Mouse (Mus musculus): ENCODE results near the gene Gm20458. TPM values are rescaled to one million over a fixed set of nuclear protein-coding genes. Genes with fewer than 3 reads are reported as not detected.

Gm20458 gene
- polyA plus RNA-seq, 1 experiment from 2014 or later: 2.6 TPM

DNA sequence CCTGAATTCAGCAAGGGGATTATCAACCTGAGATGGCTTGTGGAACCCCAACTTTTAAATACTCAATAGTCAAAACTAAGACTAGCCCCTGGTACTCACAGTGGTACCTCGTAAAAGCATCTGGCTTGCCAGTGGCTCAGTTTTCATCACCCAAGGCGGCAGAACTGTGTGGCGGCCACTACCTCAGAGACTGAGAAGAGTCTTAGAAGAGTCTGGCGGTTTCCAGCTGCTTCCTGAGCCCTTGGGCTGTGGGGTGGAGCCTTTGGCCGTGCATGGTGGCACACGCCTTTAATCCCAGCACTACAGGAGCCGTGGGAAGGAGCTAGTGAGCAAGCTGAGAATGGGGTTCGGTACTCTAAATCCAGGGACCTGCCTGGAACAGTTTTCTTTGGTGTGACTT lies 61.5 kb downstream of the Gm20458 start:
- H3K4me2 ChIP-seq (ENCODE audit: low read depth, low read length): no peak overlapping the region
- H3K9ac ChIP-seq (replicated peaks; ENCODE audit: low read length): no peak overlapping the region
- H3K4me3 ChIP-seq (ENCODE audit: low read depth, low read length): no peak overlapping the region
- H3K27me3 ChIP-seq (ENCODE audit: control insufficient read depth, insufficient read depth, low read length): no peaks in the 10 kb centered on the region
- H3K36me3 ChIP-seq (replicated peaks; ENCODE audit: control insufficient read depth, insufficient read depth, low read depth, low read length): no peaks in the 10 kb centered on the region
- DNase-seq (ENCODE audit: low spot score) (no peak), ATAC-seq (replicated peaks; ENCODE audit: insufficient number of reproducible peaks, low FRiP score, low TSS enrichment, low read depth) (no peak)
- no peaks in the 10 kb centered on the region for H3K9me3 ChIP-seq (replicated peaks; ENCODE audit: control insufficient read depth, low read length)
- peaks cover 5% of the 10 kb centered on the region; the same call in 1 of the 2 replicates for H3K4me1 ChIP-seq (ENCODE audit: control insufficient read depth, insufficient read depth, low read length)
- no peak overlapping the region for H3K27ac ChIP-seq (replicated peaks; ENCODE audit: low read depth, low read length)
- WGBS: 19% methylated on average over 8 of the region's 8 CpGs

DNA sequence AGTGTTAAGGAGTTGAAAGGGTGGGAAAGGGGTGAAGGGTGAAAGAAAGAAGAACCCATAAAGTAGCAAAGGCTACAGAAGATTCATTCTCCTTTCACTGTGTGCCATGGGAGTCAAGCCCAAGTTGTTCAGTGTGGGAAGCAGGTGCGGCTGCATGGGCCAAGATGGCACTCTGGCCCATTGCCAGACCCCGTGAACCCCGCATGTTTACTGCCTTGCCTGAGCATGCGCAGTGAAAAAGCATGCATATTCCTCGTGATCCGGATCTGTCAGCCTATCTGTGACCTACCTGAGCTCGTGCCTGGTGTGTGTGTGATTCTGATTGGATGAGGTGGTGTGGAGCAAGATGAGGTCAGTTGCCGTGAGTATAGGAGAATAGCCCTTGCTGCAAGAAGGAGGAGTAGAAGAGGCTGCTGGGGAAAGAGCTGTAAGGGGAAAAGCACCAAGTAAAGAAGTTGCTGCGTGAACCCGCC lies 62.6 kb downstream of the Gm20458 start:
- DNase-seq (ENCODE audit: low spot score): no peak
- 89% methylated on average over 10 of the region's 10 CpGs for WGBS

DNA sequence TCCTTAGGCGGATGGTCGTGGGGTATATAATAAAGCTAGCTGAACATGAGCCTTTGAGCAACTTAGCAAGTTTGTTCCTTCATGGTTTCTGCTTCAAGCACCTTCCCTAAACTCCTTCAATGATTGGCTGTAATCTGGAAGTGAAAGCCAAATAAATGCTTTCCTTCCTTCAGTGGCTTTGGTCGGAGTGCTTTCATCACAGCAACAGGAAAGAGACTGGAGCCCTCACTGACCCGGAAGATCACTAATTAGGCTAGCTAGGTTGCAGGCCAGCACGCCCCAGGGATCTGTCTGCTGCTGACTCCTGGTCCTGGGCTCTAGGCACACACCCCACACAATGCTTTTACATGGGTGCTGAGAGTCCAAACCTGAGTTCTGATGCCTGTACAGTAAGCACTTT lies 67.8 kb downstream of the Gm20458 start:
- DNase-seq (ENCODE audit: low spot score) (no peak), ATAC-seq (replicated peaks; ENCODE audit: insufficient number of reproducible peaks, low FRiP score, low TSS enrichment, low read depth) (no peak)
- no peak overlapping the region for H3K27ac ChIP-seq (replicated peaks; ENCODE audit: low read depth, low read length)
- no peaks in the 10 kb centered on the region for H3K27me3 ChIP-seq (ENCODE audit: control insufficient read depth, insufficient read depth, low read length)
- no peak overlapping the region for H3K4me3 ChIP-seq (ENCODE audit: low read depth, low read length)
- no peak overlapping the region for H3K9ac ChIP-seq (replicated peaks; ENCODE audit: low read length)
- no peaks in the 10 kb centered on the region for H3K36me3 ChIP-seq (replicated peaks; ENCODE audit: control insufficient read depth, insufficient read depth, low read depth, low read length)
- no peak overlapping the region for H3K4me2 ChIP-seq (ENCODE audit: low read depth, low read length)
- WGBS: 53% methylated on average over 5 of the region's 5 CpGs
- no peaks in the 10 kb centered on the region for H3K4me1 ChIP-seq (ENCODE audit: control insufficient read depth, insufficient read depth, low read length)
- H3K9me3 ChIP-seq (replicated peaks; ENCODE audit: control insufficient read depth, low read length): no peaks in the 10 kb centered on the region

More for the DNA sequence above, 62.6 kb downstream of the Gm20458 start:
- no peaks in the 10 kb centered on the region for H3K36me3 ChIP-seq (replicated peaks; ENCODE audit: control insufficient read depth, insufficient read depth, low read depth, low read length)
- no peaks in the 10 kb centered on the region for H3K27me3 ChIP-seq (ENCODE audit: control insufficient read depth, insufficient read depth, low read length)
- H3K9ac ChIP-seq (replicated peaks; ENCODE audit: low read length): no peak overlapping the region
- H3K4me3 ChIP-seq (ENCODE audit: low read depth, low read length): no peak overlapping the region
- no peak overlapping the region for H3K4me2 ChIP-seq (ENCODE audit: low read depth, low read length)
- no peak overlapping the region for H3K27ac ChIP-seq (replicated peaks; ENCODE audit: low read depth, low read length)
- H3K4me1 ChIP-seq (ENCODE audit: control insufficient read depth, insufficient read depth, low read length): peaks cover 5% of the 10 kb centered on the region; the same call in 1 of the 2 replicates
- no peaks in the 10 kb centered on the region for H3K9me3 ChIP-seq (replicated peaks; ENCODE audit: control insufficient read depth, low read length)
- ATAC-seq (replicated peaks; ENCODE audit: insufficient number of reproducible peaks, low FRiP score, low TSS enrichment, low read depth): no peak

DNA sequence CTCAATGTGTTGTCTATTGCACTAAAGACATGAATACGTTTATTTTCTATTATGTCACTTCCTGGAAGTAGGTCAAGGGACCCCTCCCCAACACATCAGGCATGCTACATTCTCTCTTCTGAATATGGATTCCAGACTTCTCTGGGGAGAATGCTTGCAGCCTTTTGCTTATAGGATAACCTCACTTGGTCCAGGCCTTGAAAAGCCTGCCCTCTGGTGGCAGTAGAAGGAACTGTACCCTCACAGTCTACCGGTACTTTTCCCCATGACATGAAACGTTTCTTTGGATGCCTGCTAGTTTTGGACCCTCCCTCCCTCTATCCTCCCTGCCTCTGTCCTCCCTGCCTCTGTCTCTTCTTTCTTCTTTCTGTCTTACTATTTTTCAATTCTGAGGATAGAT lies 70.4 kb downstream of the Gm20458 start:
- WGBS: 5% methylated on average over 3 of the region's 3 CpGs
- DNase-seq (ENCODE audit: low spot score) (peak; percentile 80), ATAC-seq (replicated peaks; ENCODE audit: insufficient number of reproducible peaks, low FRiP score, low TSS enrichment, low read depth) (no peak)
- no peak overlapping the region for H3K9ac ChIP-seq (replicated peaks; ENCODE audit: low read length)
- H3K36me3 ChIP-seq (replicated peaks; ENCODE audit: control insufficient read depth, insufficient read depth, low read depth, low read length): no peaks in the 10 kb centered on the region
- H3K4me3 ChIP-seq (ENCODE audit: low read depth, low read length): no peak overlapping the region
- H3K4me1 ChIP-seq (ENCODE audit: control insufficient read depth, insufficient read depth, low read length): no peaks in the 10 kb centered on the region
- H3K27me3 ChIP-seq (ENCODE audit: control insufficient read depth, insufficient read depth, low read length): no peaks in the 10 kb centered on the region
- no peak overlapping the region for H3K27ac ChIP-seq (replicated peaks; ENCODE audit: low read depth, low read length)
- H3K4me2 ChIP-seq (ENCODE audit: low read depth, low read length): no peak overlapping the region
- H3K9me3 ChIP-seq (replicated peaks; ENCODE audit: control insufficient read depth, low read length): no peaks in the 10 kb centered on the region

DNA sequence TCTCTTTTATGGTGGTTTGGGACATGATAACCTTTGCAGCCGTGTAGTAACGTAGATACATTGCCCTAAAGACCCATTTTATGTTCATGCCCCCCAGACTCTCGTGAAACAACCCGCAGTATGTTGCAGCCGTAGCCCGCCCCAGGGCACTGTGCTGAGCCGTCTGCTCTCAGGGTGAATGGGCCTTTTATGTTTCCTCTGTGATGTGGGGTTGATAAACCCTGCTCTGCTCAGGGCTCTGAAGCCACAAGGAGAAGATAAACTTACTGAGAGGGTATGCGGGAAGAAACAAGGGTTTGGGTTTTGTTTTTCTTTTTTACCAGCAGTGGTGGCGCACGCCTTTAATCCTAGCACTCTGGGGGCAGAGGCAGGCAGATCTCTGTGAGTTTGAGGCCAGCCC lies 73.5 kb downstream of the Gm20458 start:
- DNase-seq (ENCODE audit: low spot score): no peak
- H3K4me2 ChIP-seq (ENCODE audit: low read depth, low read length): no peak overlapping the region
- 63% methylated on average over 10 of the region's 10 CpGs for WGBS
- H3K27me3 ChIP-seq (ENCODE audit: control insufficient read depth, insufficient read depth, low read length): no peaks in the 10 kb centered on the region
- no peaks in the 10 kb centered on the region for H3K9me3 ChIP-seq (replicated peaks; ENCODE audit: control insufficient read depth, low read length)
- H3K36me3 ChIP-seq (replicated peaks; ENCODE audit: control insufficient read depth, insufficient read depth, low read depth, low read length): no peaks in the 10 kb centered on the region
- no peak for ATAC-seq (replicated peaks; ENCODE audit: insufficient number of reproducible peaks, low FRiP score, low TSS enrichment, low read depth)
- no peaks in the 10 kb centered on the region for H3K4me1 ChIP-seq (ENCODE audit: control insufficient read depth, insufficient read depth, low read length)
- H3K9ac ChIP-seq (replicated peaks; ENCODE audit: low read length): no peak overlapping the region
- H3K4me3 ChIP-seq (ENCODE audit: low read depth, low read length): no peak overlapping the region
- H3K27ac ChIP-seq (replicated peaks; ENCODE audit: low read depth, low read length): no peak overlapping the region

DNA sequence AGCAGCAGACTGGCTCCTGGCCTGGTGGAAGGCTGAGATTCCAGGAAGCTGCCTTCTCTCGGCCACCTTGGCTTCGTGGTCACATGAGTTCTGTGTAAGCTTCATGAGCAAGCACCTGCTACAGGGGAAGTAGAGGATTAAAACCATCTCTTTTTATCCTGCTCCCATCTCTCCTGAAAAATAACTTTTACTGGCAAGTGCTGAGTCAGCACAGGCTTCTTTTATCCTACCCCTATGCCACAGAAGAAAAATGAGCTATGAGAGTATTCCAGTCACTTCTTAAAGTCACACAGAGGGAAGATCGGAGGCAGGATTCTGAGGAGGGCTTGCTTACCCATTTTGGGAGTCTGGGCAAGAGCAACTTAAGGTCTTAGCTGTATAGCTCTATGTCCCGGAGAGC lies 76.2 kb downstream of the Gm20458 start:
- no peak overlapping the region for H3K27ac ChIP-seq (replicated peaks; ENCODE audit: low read depth, low read length)
- WGBS: 84% methylated on average over 4 of the region's 4 CpGs
- H3K4me3 ChIP-seq (ENCODE audit: low read depth, low read length): no peak overlapping the region
- H3K27me3 ChIP-seq (ENCODE audit: control insufficient read depth, insufficient read depth, low read length): no peaks in the 10 kb centered on the region
- DNase-seq (ENCODE audit: low spot score): no peak
- H3K4me1 ChIP-seq (ENCODE audit: control insufficient read depth, insufficient read depth, low read length): no peaks in the 10 kb centered on the region
- H3K4me2 ChIP-seq (ENCODE audit: low read depth, low read length): no peak overlapping the region
- H3K9me3 ChIP-seq (replicated peaks; ENCODE audit: control insufficient read depth, low read length): no peaks in the 10 kb centered on the region
- no peak overlapping the region for H3K9ac ChIP-seq (replicated peaks; ENCODE audit: low read length)
- no peaks in the 10 kb centered on the region for H3K36me3 ChIP-seq (replicated peaks; ENCODE audit: control insufficient read depth, insufficient read depth, low read depth, low read length)
- ATAC-seq (replicated peaks; ENCODE audit: insufficient number of reproducible peaks, low FRiP score, low TSS enrichment, low read depth): no peak

Other genes starting within 250 kb of the Gm20458 start
- gene Wfdc15b, start 239.3 kb upstream of the Gm20458 start, polyA plus RNA-seq (2014; fragmentation: Nextera tagmentation; extraction: Ambion mirVana): not detected in 2 replicates
- gene Svs2, start 222.5 kb upstream of the Gm20458 start, polyA plus RNA-seq (2014; fragmentation: Nextera tagmentation; extraction: Ambion mirVana): not detected in 2 replicates
- not detected in 2 replicates for gene Svs3b, start 204.3 kb upstream of the Gm20458 start, polyA plus RNA-seq (2014; fragmentation: Nextera tagmentation; extraction: Ambion mirVana)
- gene Svs4, start 182.5 kb upstream of the Gm20458 start, polyA plus RNA-seq (2014; fragmentation: Nextera tagmentation; extraction: Ambion mirVana): not detected in 2 replicates
- gene Svs3a, start 171.7 kb upstream of the Gm20458 start, polyA plus RNA-seq (2014; fragmentation: Nextera tagmentation; extraction: Ambion mirVana): not detected in 2 replicates
- gene Svs6, start 144.2 kb upstream of the Gm20458 start, polyA plus RNA-seq (2014; fragmentation: Nextera tagmentation; extraction: Ambion mirVana): not detected in 2 replicates
- gene Svs5, start 128.2 kb upstream of the Gm20458 start, polyA plus RNA-seq (2014; fragmentation: Nextera tagmentation; extraction: Ambion mirVana): not detected in 2 replicates
- 0.32 and 0.79 TPM in 2 replicates for gene Slpi, start 71.9 kb upstream of the Gm20458 start, polyA plus RNA-seq (2014; fragmentation: Nextera tagmentation; extraction: Ambion mirVana)
- gene Rbpjl, start 57.8 kb upstream of the Gm20458 start, polyA plus RNA-seq (2014; fragmentation: Nextera tagmentation; extraction: Ambion mirVana): not detected in 2 replicates
- 1.2 and 1.3 TPM in 2 replicates for gene Matn4, start 55.8 kb upstream of the Gm20458 start, polyA plus RNA-seq (2014; fragmentation: Nextera tagmentation; extraction: Ambion mirVana)
- 19.2 and 24.1 TPM in 2 replicates for gene Sdc4, start 17.1 kb upstream of the Gm20458 start, polyA plus RNA-seq (2014; fragmentation: Nextera tagmentation; extraction: Ambion mirVana)
- 53.3 and 58.3 TPM in 2 replicates for gene Sys1, start 4.0 kb upstream of the Gm20458 start, polyA plus RNA-seq (2014; fragmentation: Nextera tagmentation; extraction: Ambion mirVana)
- gene Trp53tg5, start 12.8 kb downstream of the Gm20458 start, polyA plus RNA-seq (2014; fragmentation: Nextera tagmentation; extraction: Ambion mirVana): not detected in 2 replicates
- 1.6 and 4.2 TPM in 2 replicates for gene Dbndd2, start 25.1 kb downstream of the Gm20458 start, polyA plus RNA-seq (2014; fragmentation: Nextera tagmentation; extraction: Ambion mirVana)
- gene Pigt, start 36.6 kb downstream of the Gm20458 start, polyA plus RNA-seq (2014; fragmentation: Nextera tagmentation; extraction: Ambion mirVana): 38.4 and 43.3 TPM in 2 replicates
- 47.1 and 52.2 TPM in 2 replicates for gene Wfdc2, start 101.4 kb downstream of the Gm20458 start, polyA plus RNA-seq (2014; fragmentation: Nextera tagmentation; extraction: Ambion mirVana)
- not detected in 2 replicates for gene Spint3, start 112.5 kb downstream of the Gm20458 start, polyA plus RNA-seq (2014; fragmentation: Nextera tagmentation; extraction: Ambion mirVana)
- gene Wfdc6a, start 124.5 kb downstream of the Gm20458 start, polyA plus RNA-seq (2014; fragmentation: Nextera tagmentation; extraction: Ambion mirVana): not detected in 2 replicates
- gene Eppin, start 132.6 kb downstream of the Gm20458 start, polyA plus RNA-seq (2014; fragmentation: Nextera tagmentation; extraction: Ambion mirVana): not detected in 2 replicates
- gene Wfdc6b, start 152.6 kb downstream of the Gm20458 start, polyA plus RNA-seq (2014; fragmentation: Nextera tagmentation; extraction: Ambion mirVana): not detected in 2 replicates
- gene Wfdc8, start 152.7 kb downstream of the Gm20458 start, polyA plus RNA-seq (2014; fragmentation: Nextera tagmentation; extraction: Ambion mirVana): not detected in 2 replicates
- not detected in 2 replicates for gene Wfdc16, start 177.8 kb downstream of the Gm20458 start, polyA plus RNA-seq (2014; fragmentation: Nextera tagmentation; extraction: Ambion mirVana)
- gene Wfdc10, start 195.1 kb downstream of the Gm20458 start, polyA plus RNA-seq (2014; fragmentation: Nextera tagmentation; extraction: Ambion mirVana): not detected in 2 replicates
- not detected in 2 replicates for gene Wfdc9, start 195.6 kb downstream of the Gm20458 start, polyA plus RNA-seq (2014; fragmentation: Nextera tagmentation; extraction: Ambion mirVana)
- gene Wfdc11, start 213.1 kb downstream of the Gm20458 start, polyA plus RNA-seq (2014; fragmentation: Nextera tagmentation; extraction: Ambion mirVana): not detected in 2 replicates
- not detected in 2 replicates for gene Wfdc13, start 224.1 kb downstream of the Gm20458 start, polyA plus RNA-seq (2014; fragmentation: Nextera tagmentation; extraction: Ambion mirVana)
- gene Spint4, start 237.5 kb downstream of the Gm20458 start, polyA plus RNA-seq (2014; fragmentation: Nextera tagmentation; extraction: Ambion mirVana): not detected in 2 replicates